Mouse (Mus musculus): Measurements from ENCODE around the gene Stx17. TPM values are rescaled to one million over a fixed set of nuclear protein-coding genes. Genes with fewer than 3 reads are reported as not detected.

The Stx17 gene
- polyA plus RNA-seq (2015; fragmentation: Nextera tagmentation; extraction: Ambion mirVana), result 15.7 and 16.3 TPM in 2 replicates

GRCm38 (mm10) chr4:48124773-48125469 is at the start of gene Stx17:
Stx17 (plus strand) TSS chr4:48124915.
- no peaks in the 10 kb centered on the region for H3K36me3 ChIP-seq
- H3K9ac ChIP-seq, result peak within 1 kb of the TSS; percentile 89
- H3K4me1 ChIP-seq (replicated peaks), result peaks cover 8% of the 10 kb centered on the region
- peaks cover 4% of the 10 kb centered on the region; the same call in 1 of the 2 replicates for H3K27me3 ChIP-seq
- no peaks in the 10 kb centered on the region for H3K9me3 ChIP-seq
- H3K4me3 ChIP-seq, result peak within 1 kb of the TSS; percentile 84
- peak; percentile 100 for ATAC-seq (ENCODE audit: low read depth)
- H3K27ac ChIP-seq (replicated peaks), result 0 out of 2 replicates have a peak within 1 kb of the TSS, but pooled peaks have one; percentile 28
- WGBS, result 1% methylated on average over 58 of the region's 58 CpGs
- peak within 1 kb of the TSS; percentile 81 for H3K4me2 ChIP-seq

- H3K9ac ChIP-seq, result no peak overlapping the region
- H3K27me3 ChIP-seq, result no peaks in the 10 kb centered on the region
- 79% methylated on average over 13 of the region's 13 CpGs for WGBS
- H3K4me2 ChIP-seq, result no peak overlapping the region
- no peaks in the 10 kb centered on the region for H3K36me3 ChIP-seq
- no peak for ATAC-seq (ENCODE audit: low read depth)
- no peak overlapping the region for H3K4me3 ChIP-seq
- H3K27ac ChIP-seq (replicated peaks), result no peak overlapping the region
- H3K9me3 ChIP-seq, result no peaks in the 10 kb centered on the region
- peaks cover 24% of the 10 kb centered on the region for H3K4me1 ChIP-seq (replicated peaks)
Observed at GRCm38 (mm10) chr4:48076693-48077471, 47.8 kb upstream of the Stx17 start.

DNA sequence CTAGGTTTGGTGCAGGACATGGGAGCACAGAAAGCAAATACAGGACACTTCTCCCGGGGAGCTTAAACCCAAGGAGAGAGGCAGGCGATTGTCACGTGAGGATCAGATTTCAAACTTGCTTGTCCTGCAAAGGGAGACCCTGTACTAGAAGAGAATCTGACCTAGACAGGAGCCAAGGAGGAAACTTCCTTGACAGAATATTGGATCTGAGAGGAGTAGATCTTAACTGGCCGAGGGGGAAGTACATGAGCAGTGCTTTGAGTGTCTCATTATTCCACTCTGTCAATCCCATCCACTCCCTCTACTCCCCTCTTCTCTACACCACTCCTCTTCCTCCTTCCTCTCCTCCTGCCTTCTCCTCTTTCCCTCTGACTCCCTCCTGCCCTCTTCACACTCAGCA is 46.5 kb upstream of the Stx17 start:
- WGBS, result 24% methylated on average over 4 of the region's 4 CpGs
- H3K4me1 ChIP-seq (replicated peaks), result peaks cover 24% of the 10 kb centered on the region
- ATAC-seq (ENCODE audit: low read depth), result no peak
- H3K36me3 ChIP-seq, result no peaks in the 10 kb centered on the region
- H3K9ac ChIP-seq, result no peak overlapping the region
- H3K4me3 ChIP-seq, result no peak overlapping the region
- H3K27ac ChIP-seq (replicated peaks), result no peak overlapping the region
- H3K4me2 ChIP-seq, result no peak overlapping the region
- no peaks in the 10 kb centered on the region for H3K27me3 ChIP-seq
- H3K9me3 ChIP-seq, result no peaks in the 10 kb centered on the region

DNA sequence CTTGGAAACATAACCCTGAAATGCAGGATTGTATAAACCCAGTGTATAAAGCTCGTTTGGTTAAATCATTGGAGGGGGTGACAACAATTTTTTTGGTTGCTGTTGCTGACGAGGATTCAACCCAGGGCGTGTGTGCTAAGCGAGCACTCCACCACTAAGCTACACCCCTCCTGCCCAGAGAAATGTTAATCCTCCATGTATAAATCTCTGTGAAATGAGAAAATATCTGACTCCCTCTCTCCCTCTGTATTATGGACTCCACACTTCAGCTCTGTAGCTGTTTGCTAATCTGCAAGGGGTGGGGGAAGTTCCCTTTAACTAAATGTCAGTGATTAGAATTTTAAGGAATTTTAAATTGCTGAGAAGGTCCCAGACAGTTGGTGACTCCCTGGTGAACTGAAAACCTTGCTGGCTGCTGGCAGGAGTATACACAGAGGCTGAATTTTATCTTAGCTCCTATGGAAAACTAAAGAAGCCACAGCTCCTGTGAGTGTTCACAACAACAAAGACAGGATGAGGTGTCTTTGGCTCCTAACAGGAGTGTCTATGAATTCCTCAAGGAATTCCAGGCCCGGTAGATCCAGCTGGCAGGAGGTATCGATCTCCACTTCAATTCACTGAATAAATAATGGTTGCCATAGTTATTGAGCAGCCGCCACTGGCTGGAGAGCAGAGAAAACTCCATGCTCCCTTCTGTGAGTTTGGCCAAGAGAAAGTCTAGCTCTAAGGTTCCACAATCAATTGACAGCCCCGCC is 45.3 kb upstream of the Stx17 start:
- no peak overlapping the region for H3K27ac ChIP-seq (replicated peaks)
- H3K27me3 ChIP-seq, result no peaks in the 10 kb centered on the region
- no peak overlapping the region for H3K4me3 ChIP-seq
- no peak overlapping the region for H3K4me2 ChIP-seq
- 59% methylated on average over 8 of the region's 8 CpGs for WGBS
- peaks cover 24% of the 10 kb centered on the region for H3K4me1 ChIP-seq (replicated peaks)
- no peak overlapping the region for H3K9ac ChIP-seq
- no peak for ATAC-seq (ENCODE audit: low read depth)
- H3K9me3 ChIP-seq, result no peaks in the 10 kb centered on the region
- no peaks in the 10 kb centered on the region for H3K36me3 ChIP-seq

- H3K4me1 ChIP-seq (replicated peaks), result peaks cover 9% of the 10 kb centered on the region
- 90% methylated on average over 4 of the region's 4 CpGs for WGBS
- no peaks in the 10 kb centered on the region for H3K36me3 ChIP-seq
- H3K9me3 ChIP-seq, result no peaks in the 10 kb centered on the region
- no peak overlapping the region for H3K4me3 ChIP-seq
- no peak overlapping the region for H3K27ac ChIP-seq (replicated peaks)
- ATAC-seq (ENCODE audit: low read depth), result no peak
- no peak overlapping the region for H3K9ac ChIP-seq
- H3K27me3 ChIP-seq, result no peaks in the 10 kb centered on the region
- H3K4me2 ChIP-seq, result no peak overlapping the region
Observed at GRCm38 (mm10) chr4:48083452-48083851, 41.3 kb upstream of the Stx17 start.

DNA sequence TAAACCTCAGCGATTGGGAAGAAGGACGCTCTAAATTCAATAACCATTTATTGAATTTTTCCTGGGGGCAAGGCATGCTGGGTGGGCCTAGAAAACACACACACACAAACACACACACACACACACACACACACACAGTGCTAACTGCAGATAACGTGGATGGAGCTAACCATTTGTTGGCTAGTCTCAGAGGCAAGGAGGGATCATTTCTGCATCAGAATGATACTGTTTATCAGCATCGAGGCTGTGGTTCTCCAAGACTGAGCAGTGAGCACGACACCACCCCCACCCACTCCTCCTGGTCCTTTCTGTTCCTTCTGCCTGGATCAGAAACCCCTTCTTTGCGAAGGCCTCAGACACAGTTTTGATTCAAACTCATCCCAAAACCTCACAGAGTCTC is 38.1 kb upstream of the Stx17 start:
- Histone ChIP-seq H3K36me3 (no peaks in the 10 kb centered on the region), H3K27ac (replicated peaks) (0 out of 2 replicates have a peak overlapping the region, but pooled peaks have one; percentile 2), H3K4me2 (no peak overlapping the region), H3K4me3 (no peak overlapping the region), H3K9ac (no peak overlapping the region), H3K9me3 (no peaks in the 10 kb centered on the region), H3K27me3 (no peaks in the 10 kb centered on the region), H3K4me1 (replicated peaks) (no peaks in the 10 kb centered on the region)
- WGBS, result 55% methylated on average over 6 of the region's 6 CpGs
- 0 out of 2 replicates have a peak, but pooled peaks have one; percentile 36 for ATAC-seq (ENCODE audit: low read depth)

DNA sequence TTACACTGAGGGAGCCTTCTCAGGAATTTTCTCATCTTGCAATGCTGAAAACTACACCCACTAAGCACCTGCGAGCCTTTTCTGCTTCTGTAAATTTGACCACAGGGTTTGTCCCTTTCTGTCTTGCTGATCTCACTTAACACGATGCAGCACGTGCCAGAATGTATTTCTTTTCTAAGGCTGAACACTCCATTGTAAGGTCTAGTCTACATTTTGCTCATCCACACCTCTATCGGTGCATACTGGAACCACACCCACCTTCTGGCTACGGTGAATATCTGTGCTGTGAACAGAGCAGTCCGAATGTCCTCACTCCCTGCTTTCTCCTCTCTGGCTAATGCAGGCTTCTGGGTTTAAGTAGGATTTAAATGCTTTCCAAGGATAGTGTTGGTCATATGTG is 37.2 kb upstream of the Stx17 start:
- no peaks in the 10 kb centered on the region for H3K36me3 ChIP-seq
- H3K4me1 ChIP-seq (replicated peaks), result no peaks in the 10 kb centered on the region
- WGBS, result 86% methylated on average over 6 of the region's 6 CpGs
- no peaks in the 10 kb centered on the region for H3K9me3 ChIP-seq
- H3K4me3 ChIP-seq, result no peak overlapping the region
- no peak for ATAC-seq (ENCODE audit: low read depth)
- H3K9ac ChIP-seq, result no peak overlapping the region
- no peak overlapping the region for H3K27ac ChIP-seq (replicated peaks)
- no peak overlapping the region for H3K4me2 ChIP-seq
- H3K27me3 ChIP-seq, result no peaks in the 10 kb centered on the region

- no peaks in the 10 kb centered on the region for H3K36me3 ChIP-seq
- H3K9me3 ChIP-seq, result no peaks in the 10 kb centered on the region
- no peak overlapping the region for H3K4me2 ChIP-seq
- H3K27ac ChIP-seq (replicated peaks), result no peak overlapping the region
- H3K9ac ChIP-seq, result no peak overlapping the region
- H3K27me3 ChIP-seq, result no peaks in the 10 kb centered on the region
- ATAC-seq (ENCODE audit: low read depth), result no peak
- H3K4me1 ChIP-seq (replicated peaks), result no peaks in the 10 kb centered on the region
- WGBS, result 86% methylated on average over 3 of the region's 3 CpGs
- H3K4me3 ChIP-seq, result no peak overlapping the region
Observed at GRCm38 (mm10) chr4:48093221-48093620, 31.5 kb upstream of the Stx17 start.

DNA sequence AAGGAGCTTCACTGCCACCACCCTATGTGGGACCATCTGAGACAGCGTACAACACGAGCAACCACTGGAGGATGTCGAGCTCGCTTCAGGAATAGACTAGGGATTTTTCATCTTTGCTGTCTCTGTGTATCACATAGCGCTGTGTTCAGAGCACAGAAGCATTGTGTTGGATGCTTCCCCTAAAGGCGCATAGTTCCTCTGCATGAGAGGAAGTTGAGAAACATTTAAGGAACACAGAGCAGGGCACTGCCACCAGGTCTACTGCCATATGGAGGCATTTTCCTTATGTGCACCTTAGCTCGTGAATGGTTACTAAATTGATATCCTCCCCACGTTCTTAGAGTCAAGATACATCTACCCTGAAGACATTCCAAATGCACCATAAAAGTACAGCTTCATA is 24.5 kb upstream of the Stx17 start:
- no peak overlapping the region for H3K27ac ChIP-seq (replicated peaks)
- H3K4me1 ChIP-seq (replicated peaks), result no peaks in the 10 kb centered on the region
- no peak overlapping the region for H3K4me3 ChIP-seq
- H3K36me3 ChIP-seq, result no peaks in the 10 kb centered on the region
- H3K27me3 ChIP-seq, result no peaks in the 10 kb centered on the region
- no peak overlapping the region for H3K4me2 ChIP-seq
- ATAC-seq (ENCODE audit: low read depth), result no peak
- H3K9me3 ChIP-seq, result no peaks in the 10 kb centered on the region
- 89% methylated on average over 8 of the region's 8 CpGs for WGBS
- no peak overlapping the region for H3K9ac ChIP-seq

DNA sequence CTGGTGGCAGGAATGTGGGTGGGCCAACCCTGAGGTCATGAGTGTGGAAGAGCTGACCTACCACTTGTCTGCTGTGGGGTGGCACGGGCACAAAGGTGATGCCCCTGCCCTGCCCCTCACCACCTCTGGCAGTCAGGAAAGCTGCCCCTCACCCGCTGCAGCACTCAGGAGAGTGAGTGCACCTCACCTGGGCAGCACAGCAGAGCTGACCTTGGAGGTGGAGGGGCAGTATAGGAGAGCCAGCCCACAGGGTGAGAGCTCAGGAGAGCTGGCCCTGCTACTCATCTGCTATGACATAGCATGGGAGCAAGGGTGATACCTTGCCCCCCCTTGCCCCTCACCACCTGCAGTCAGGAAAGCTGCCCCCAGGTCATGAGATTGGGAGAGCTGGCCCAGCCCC is 22.7 kb upstream of the Stx17 start:
- H3K9ac ChIP-seq, result no peak overlapping the region
- H3K4me1 ChIP-seq (replicated peaks), result no peaks in the 10 kb centered on the region
- no peak overlapping the region for H3K4me2 ChIP-seq
- H3K27me3 ChIP-seq, result no peaks in the 10 kb centered on the region
- ATAC-seq (ENCODE audit: low read depth), result no peak
- no peaks in the 10 kb centered on the region for H3K36me3 ChIP-seq
- WGBS, result 62% methylated on average over 2 of the region's 2 CpGs
- no peaks in the 10 kb centered on the region for H3K9me3 ChIP-seq
- H3K4me3 ChIP-seq, result no peak overlapping the region
- H3K27ac ChIP-seq (replicated peaks), result no peak overlapping the region

DNA sequence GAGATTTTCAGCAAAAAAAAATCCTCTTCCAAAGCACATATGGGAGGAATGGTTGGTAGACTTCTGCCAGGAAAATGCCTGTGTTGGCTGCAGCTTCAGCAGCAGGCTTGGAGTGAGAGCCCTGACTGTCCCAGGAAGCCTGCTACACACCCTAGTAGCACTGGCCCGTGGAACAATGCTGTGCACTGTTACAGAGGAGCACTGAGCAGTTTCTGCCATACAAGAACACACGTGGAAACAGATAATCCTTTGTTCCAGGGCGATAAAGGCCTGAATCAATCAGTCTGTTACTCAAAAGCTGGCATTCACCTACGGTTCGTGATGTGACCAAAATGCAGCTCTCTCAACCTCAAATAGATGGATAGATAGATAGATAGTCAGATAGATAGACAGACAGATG is 19.3 kb upstream of the Stx17 start:
- WGBS, result 65% methylated on average over 5 of the region's 5 CpGs
- Histone ChIP-seq H3K9me3 (no peaks in the 10 kb centered on the region), H3K9ac (no peak overlapping the region), H3K4me1 (replicated peaks) (no peaks in the 10 kb centered on the region), H3K4me3 (no peak overlapping the region), H3K36me3 (no peaks in the 10 kb centered on the region), H3K4me2 (no peak overlapping the region), H3K27ac (replicated peaks) (no peak overlapping the region), H3K27me3 (no peaks in the 10 kb centered on the region)
- no peak for ATAC-seq (ENCODE audit: low read depth)

- H3K36me3 ChIP-seq, result no peaks in the 10 kb centered on the region
- WGBS, result 91% methylated on average over 6 of the region's 6 CpGs
- ATAC-seq (ENCODE audit: low read depth), result no peak
- H3K4me2 ChIP-seq, result no peak overlapping the region
- H3K4me3 ChIP-seq, result no peak overlapping the region
- no peaks in the 10 kb centered on the region for H3K27me3 ChIP-seq
- H3K9me3 ChIP-seq, result no peaks in the 10 kb centered on the region
- H3K27ac ChIP-seq (replicated peaks), result no peak overlapping the region
- H3K4me1 ChIP-seq (replicated peaks), result no peaks in the 10 kb centered on the region
- H3K9ac ChIP-seq, result no peak overlapping the region
Observed at GRCm38 (mm10) chr4:48107086-48107485, 17.6 kb upstream of the Stx17 start.

Measured in neural tube, embryonic 13.5 days (tissue).